15 mouse cellular contexts compared by ENCODE assay signal in genomic region chr4:103926682-103927081, GRCm38 (mm10).
DNase-seq lines count a peak whose midpoint lies in the region; ATAC-seq and TF ChIP-seq lines count a peak whose summit lies in the region.
"Had no signal": no experiment of that assay in that cellular context is flagged by ENCODE, and none has a peak within 500 bp of the region (broad histone marks: within the 10 kb centered on the region; RNA-seq: fewer than 3 reads in every experiment).

No protein-coding gene starts in this region.

- H3K9ac ChIP-seq in hindbrain, embryonic 13.5 days: no peak overlapping the region
- no peak overlapping the region for H3K9ac ChIP-seq in hindbrain, postnatal 0 days (replicated peaks; ENCODE audit: low read length)
- no peak overlapping the region for H3K9ac ChIP-seq in lung, embryonic 16.5 days (ENCODE audit: low read length)
- H3K9ac ChIP-seq: forebrain, embryonic 15.5 days; intestine, embryonic 15.5 days; liver, embryonic 12.5 days; midbrain, embryonic 12.5 days; neural tube, embryonic 15.5 days had no signal

- peak; percentile 21 for DNase-seq in embryo, embryonic 10 days (ENCODE audit: low spot score)
- DNase-seq in embryo, embryonic 9.5 days (ENCODE audit: extremely low spot score): no peak
- no peak for DNase-seq in hindbrain, postnatal 0 days (ENCODE audit: low spot score)
- DNase-seq in lung, adult 18-20 months: no peak
- DNase-seq in heart, postnatal 4 days: peak; percentile 10
- no peak for DNase-seq in gastrocnemius, postnatal 36 days
- DNase-seq: cerebellum, adult 8-10 months had no signal

- intact Hi-C loops in gastrocnemius, postnatal 36 days (cut with DNase I): no loop called here

- peaks cover 28% of the 10 kb centered on the region for H3K4me1 ChIP-seq in hindbrain, embryonic 13.5 days (replicated peaks)
- H3K4me1 ChIP-seq in hindbrain, postnatal 0 days (ENCODE audit: insufficient read depth, low read length): no peaks in the 10 kb centered on the region
- no peaks in the 10 kb centered on the region for H3K4me1 ChIP-seq in lung, embryonic 16.5 days (replicated peaks; ENCODE audit: control insufficient read depth, insufficient read depth, low read length)
- H3K4me1 ChIP-seq: intestine, embryonic 15.5 days; liver, embryonic 12.5 days had no signal

- WGBS in hindbrain, embryonic 13.5 days: 43% methylated on average over 5 of the region's 5 CpGs
- WGBS in hindbrain, postnatal 0 days: 43% methylated on average over 5 of the region's 5 CpGs
- WGBS in lung, embryonic 16.5 days: 31% methylated on average over 5 of the region's 5 CpGs

- no peaks in the 10 kb centered on the region for H3K27me3 ChIP-seq in hindbrain, embryonic 13.5 days
- H3K27me3 ChIP-seq in hindbrain, postnatal 0 days (ENCODE audit: insufficient read depth, low read length): 0 out of 2 replicates have a peak, but pooled peaks cover 3% of the 10 kb centered on the region
- no peaks in the 10 kb centered on the region for H3K27me3 ChIP-seq in lung, embryonic 16.5 days (ENCODE audit: control insufficient read depth, insufficient read depth, low read depth, low read length)
- H3K27me3 ChIP-seq: forebrain, embryonic 15.5 days; intestine, embryonic 15.5 days; liver, embryonic 12.5 days; midbrain, embryonic 12.5 days; neural tube, embryonic 15.5 days had no signal

- no peaks in the 10 kb centered on the region for H3K36me3 ChIP-seq in hindbrain, embryonic 13.5 days
- no peaks in the 10 kb centered on the region for H3K36me3 ChIP-seq in hindbrain, postnatal 0 days (ENCODE audit: insufficient read depth, low read length)
- H3K36me3 ChIP-seq in lung, embryonic 16.5 days (ENCODE audit: control insufficient read depth, insufficient read depth, low read length): no peaks in the 10 kb centered on the region
- H3K36me3 ChIP-seq: forebrain, embryonic 15.5 days; intestine, embryonic 15.5 days; liver, embryonic 12.5 days; midbrain, embryonic 12.5 days; neural tube, embryonic 15.5 days had no signal

- peak overlapping the region; percentile 40; the same call in 1 of the 2 replicates for H3K27ac ChIP-seq in hindbrain, embryonic 13.5 days
- H3K27ac ChIP-seq in hindbrain, postnatal 0 days: no peak overlapping the region
- H3K27ac ChIP-seq in lung, embryonic 16.5 days (ENCODE audit: low read length): no peak overlapping the region
- H3K27ac ChIP-seq: forebrain, embryonic 15.5 days; intestine, embryonic 15.5 days; liver, embryonic 12.5 days; midbrain, embryonic 12.5 days; neural tube, embryonic 15.5 days; stomach, postnatal 0 days had no signal

- TF ChIP-seq CTCF in hindbrain, postnatal 0 days (IDR thresholded peaks at IDR 0.05; ENCODE audit: low read depth): no peak

- ATAC-seq in hindbrain, embryonic 13.5 days (ENCODE audit: low FRiP score): no peak
- ATAC-seq in hindbrain, postnatal 0 days: no peak
- peak; percentile 61; the same call in 1 of the 2 replicates for ATAC-seq in lung, embryonic 16.5 days (ENCODE audit: low read depth)
- ATAC-seq: forebrain, embryonic 15.5 days; intestine, embryonic 15.5 days; liver, embryonic 12.5 days had no signal

- H3K9me3 ChIP-seq in hindbrain, embryonic 13.5 days: no peaks in the 10 kb centered on the region
- no peaks in the 10 kb centered on the region for H3K9me3 ChIP-seq in hindbrain, postnatal 0 days (ENCODE audit: low read length)
- H3K9me3 ChIP-seq in lung, embryonic 16.5 days (ENCODE audit: control insufficient read depth, low read length): no peaks in the 10 kb centered on the region
- H3K9me3 ChIP-seq: forebrain, embryonic 15.5 days; intestine, embryonic 15.5 days; liver, embryonic 12.5 days; midbrain, embryonic 12.5 days; neural tube, embryonic 15.5 days had no signal

- no peak overlapping the region for H3K4me3 ChIP-seq in hindbrain, embryonic 13.5 days
- no peak overlapping the region for H3K4me3 ChIP-seq in hindbrain, postnatal 0 days (ENCODE audit: low read length)
- H3K4me3 ChIP-seq in lung, embryonic 16.5 days (ENCODE audit: low read length): no peak overlapping the region
- H3K4me3 ChIP-seq: forebrain, embryonic 15.5 days; intestine, embryonic 15.5 days; liver, embryonic 12.5 days; midbrain, embryonic 12.5 days; neural tube, embryonic 15.5 days had no signal

- no peak overlapping the region for H3K4me2 ChIP-seq in hindbrain, embryonic 13.5 days
- H3K4me2 ChIP-seq in hindbrain, postnatal 0 days (ENCODE audit: low read depth, low read length): no peak overlapping the region
- H3K4me2 ChIP-seq in lung, embryonic 16.5 days (ENCODE audit: low read depth, low read length): no peak overlapping the region
- H3K4me2 ChIP-seq: forebrain, embryonic 15.5 days; intestine, embryonic 15.5 days; liver, embryonic 12.5 days; midbrain, embryonic 12.5 days; neural tube, embryonic 15.5 days had no signal

Comparison
In these comparisons a context has a peak if more than half of its experiments do, and no peak if none do; other contexts are left out.
1. DNase-seq: peak in embryo, embryonic 10 days (single experiment) and heart, postnatal 4 days (single experiment); none in embryo, embryonic 9.5 days (single experiment), hindbrain, postnatal 0 days (single experiment), lung, adult 18-20 months (0 of 2) and gastrocnemius, postnatal 36 days (0 of 2).